Mouse (Mus musculus) heart, postnatal 10 days (tissue): ENCODE data around the gene Bri3bp. TPM values are rescaled to one million over a fixed set of nuclear protein-coding genes. Genes with fewer than 3 reads are reported as not detected.

Experiments
- DNase-seq, 2 experiments: peaks; one replicate each; pipeline ENCODE4 v3.0.0; 2021
- intact Hi-C: fragments of 180-260 bp; cut with DNase I; formaldehyde crosslinking; loops from one replicate; pipeline ENCODE4 v1.15.1; 2025
- total RNA-seq, 2 experiments: library from RNA; stranded (reverse); gene quantifications; 2 replicates each; pipeline ENCODE4 v1.2.3; 2021

Bri3bp gene
- total RNA-seq, 2 experiments from 2014 or later: 56.4 to 62.5 TPM

- intact Hi-C loops: no loop called here
- peak; percentile 65 to 80 for DNase-seq
These were observed 6.7 kb downstream of the Bri3bp start for GRCm38 (mm10) chr5:125448026-125448425.

GRCm38 (mm10) chr5:125448631-125449030 lies 7.3 kb downstream of the Bri3bp start:
- intact Hi-C loops: no loop called here
- DNase-seq: no peak

- no peak for DNase-seq
- intact Hi-C loops: no loop called here
These were observed 7.9 kb downstream of the Bri3bp start for GRCm38 (mm10) chr5:125449306-125449705.

- no peak for DNase-seq
- intact Hi-C loops: no loop called here
These were observed 11.2 kb downstream of the Bri3bp start for GRCm38 (mm10) chr5:125452573-125452972.

GRCm38 (mm10) chr5:125456100-125456499 lies 14.7 kb downstream of the Bri3bp start:
- no peak for DNase-seq

GRCm38 (mm10) chr5:125457538-125457937 lies 16.2 kb downstream of the Bri3bp start:
- intact Hi-C loops: no loop called here
- no peak for DNase-seq

More at GRCm38 (mm10) chr5:125456100-125456499, 14.7 kb downstream of the Bri3bp start:
- intact Hi-C loops: no loop called here

GRCm38 (mm10) chr5:125460574-125460973 lies 19.2 kb downstream of the Bri3bp start:
- intact Hi-C loops: no loop called here
- no peak for DNase-seq

GRCm38 (mm10) chr5:125461868-125462445 lies 20.6 kb downstream of the Bri3bp start:
- intact Hi-C loops: loop anchor here (2.0 kb wide), 1 partner anchor 49 kb away; no protein-coding TSS in a partner anchor

GRCm38 (mm10) chr5:125465192-125465591 lies 23.8 kb downstream of the Bri3bp start:
- intact Hi-C loops: loop anchor here (1.0 kb wide), 1 partner anchor 10 kb away; the partner anchor contains the start of gene Aacs
- DNase-seq: no peak

More at GRCm38 (mm10) chr5:125461868-125462445, 20.6 kb downstream of the Bri3bp start:
- DNase-seq: peak; percentile 68 to 73

- peak; percentile 95 for DNase-seq
- intact Hi-C loops: loop anchor here (1.0 kb wide), 1 partner anchor 10 kb away; the partner anchor contains the start of gene Aacs
These were observed 24.3 kb downstream of the Bri3bp start for GRCm38 (mm10) chr5:125465701-125466106.

- intact Hi-C loops: no loop called here
These were observed 25.1 kb downstream of the Bri3bp start for GRCm38 (mm10) chr5:125466483-125466882.

GRCm38 (mm10) chr5:125467261-125467660 lies 25.9 kb downstream of the Bri3bp start:
- intact Hi-C loops: no loop called here
- DNase-seq: no peak

More at GRCm38 (mm10) chr5:125466483-125466882, 25.1 kb downstream of the Bri3bp start:
- no peak for DNase-seq

GRCm38 (mm10) chr5:125470713-125471112 lies 29.3 kb downstream of the Bri3bp start:
- DNase-seq: no peak
- intact Hi-C loops: no loop called here

GRCm38 (mm10) chr5:125472796-125473475 lies 31.6 kb downstream of the Bri3bp start:
- no peak for DNase-seq
- intact Hi-C loops: no loop called here

- no peak for DNase-seq
- intact Hi-C loops: loop anchor here (1.0 kb wide), 1 partner anchor 10 kb away; no protein-coding TSS in a partner anchor
These were observed 33.7 kb downstream of the Bri3bp start for GRCm38 (mm10) chr5:125475030-125475429.

GRCm38 (mm10) chr5:125475601-125476285 lies 34.4 kb downstream of the Bri3bp start, which contains the start of gene Aacs:
TSS of gene Aacs (plus strand) at chr5:125475814.
- peak; percentile 98 to 99 for DNase-seq
- intact Hi-C loops: loop anchor here (1.0 kb wide), 1 partner anchor 10 kb away; no protein-coding TSS in a partner anchor

- intact Hi-C loops: no loop called here
- peak; percentile 23 to 28 for DNase-seq
These were observed 34.9 kb downstream of the Bri3bp start for GRCm38 (mm10) chr5:125476286-125476625.

GRCm38 (mm10) chr5:125476799-125477198 lies 35.4 kb downstream of the Bri3bp start:
- no peak for DNase-seq
- intact Hi-C loops: no loop called here

- no peak for DNase-seq
- intact Hi-C loops: no loop called here
These were observed 36.2 kb downstream of the Bri3bp start for GRCm38 (mm10) chr5:125477533-125477932.

- no peak for DNase-seq
- intact Hi-C loops: no loop called here
These were observed 36.7 kb downstream of the Bri3bp start for GRCm38 (mm10) chr5:125478037-125478436.

- no peak for DNase-seq
These were observed 38.0 kb downstream of the Bri3bp start for GRCm38 (mm10) chr5:125479376-125479775.

More at GRCm38 (mm10) chr5:125479376-125479775, 38.0 kb downstream of the Bri3bp start:
- intact Hi-C loops: no loop called here
